Mouse (Mus musculus) lung, adult 2 months (tissue): Measurements from ENCODE around the gene Cib1. TPM values are rescaled to one million over a fixed set of nuclear protein-coding genes. Genes with fewer than 3 reads are reported as not detected.

ENCODE experiments used
- DNase-seq: peaks from one replicate; pipeline ENCODE4 v3.0.0; 2022
- H3K4me1 ChIP-seq: fragments of 200-500 bp; 2 replicates; pipeline ENCODE4 v1.6.1; 2011; ENCODE audit warnings: low read length; ENCODE audit not compliant: control insufficient read depth, insufficient read depth
- H3K4me3 ChIP-seq: fragments of 200-500 bp; replicated peaks from 2 replicates; pipeline ENCODE3; 2011; ENCODE audit warnings: low read depth, mild to moderate bottlenecking, control low read depth, low read length; ENCODE audit errors: extremely low read depth
- CTCF ChIP-seq: fragments of 200-500 bp; IDR thresholded peaks from 2 replicates; pipeline ENCODE4 v1.5.1; 2011; ENCODE audit warnings: mild to moderate bottlenecking, low read length, control low read depth; ENCODE audit not compliant: insufficient read depth
- POLR2A ChIP-seq: fragments of 200-500 bp; IDR thresholded peaks from 2 replicates; pipeline ENCODE4 v1.6.1; 2011; ENCODE audit warnings: low read depth, mild to moderate bottlenecking, control low read depth, low read length, borderline replicate concordance; ENCODE audit errors: extremely low read depth
- WGBS: fragments of 180-500 bp; shearing (Covaris S2); methylation state at CpG from one replicate; pipeline ENCODE4 v1.1.7; 2018; 5-methylcytosine and 5-hydroxymethylcytosine counted together
- polyA plus RNA-seq: library from polyadenylated mRNA; depleted of rRNA; stranded (reverse); fragments of >200 nt; gene quantifications from 2 replicates; pipeline ENCODE4 v1.2.3, GENCODE M21; 2012; rRNA removed

Gene Cib1
- 93.8 and 94.6 TPM in 2 replicates for polyA plus RNA-seq

DNA sequence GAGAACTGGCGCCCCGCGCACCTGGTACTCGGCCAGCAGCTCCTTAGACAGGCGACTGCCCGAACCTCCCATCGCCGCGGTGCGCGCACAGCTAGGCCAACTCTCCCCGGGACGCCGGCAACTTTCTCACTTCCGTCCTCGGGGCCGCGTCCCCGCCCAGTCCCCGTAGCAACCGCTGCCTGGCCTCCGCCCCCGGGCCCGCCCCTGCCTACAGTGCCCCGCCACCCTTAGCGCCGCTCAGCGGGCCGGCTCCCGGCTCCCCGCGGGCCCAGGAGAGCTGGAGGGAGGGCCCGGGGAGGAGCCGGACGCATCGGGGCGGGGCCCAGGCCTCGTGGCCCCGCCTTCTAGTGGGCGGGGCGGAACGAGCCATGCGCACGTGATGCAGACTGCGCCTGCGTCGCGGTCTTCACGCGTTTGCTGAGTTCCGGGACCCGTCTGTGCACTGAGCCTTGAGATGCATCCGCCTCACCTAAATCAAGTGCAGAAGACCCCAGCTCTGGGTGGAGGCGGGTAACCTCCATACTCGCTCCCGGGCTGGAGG, at the start of gene Cib1, which contains the start of gene Gdpgp1:
Gene Cib1, minus strand, starts transcription at position 325 of the 541 bp plus-strand sequence.
Gene Gdpgp1, plus strand, starts transcription at position 377 of the 541 bp plus-strand sequence.
- TF ChIP-seq POLR2A = peak; percentile 85; the same call in 1 of the 2 replicates
- TF ChIP-seq CTCF = no peak
- peak; percentile 97 for DNase-seq
- under 1% methylated on average over 56 of the region's 56 CpGs for WGBS

DNA sequence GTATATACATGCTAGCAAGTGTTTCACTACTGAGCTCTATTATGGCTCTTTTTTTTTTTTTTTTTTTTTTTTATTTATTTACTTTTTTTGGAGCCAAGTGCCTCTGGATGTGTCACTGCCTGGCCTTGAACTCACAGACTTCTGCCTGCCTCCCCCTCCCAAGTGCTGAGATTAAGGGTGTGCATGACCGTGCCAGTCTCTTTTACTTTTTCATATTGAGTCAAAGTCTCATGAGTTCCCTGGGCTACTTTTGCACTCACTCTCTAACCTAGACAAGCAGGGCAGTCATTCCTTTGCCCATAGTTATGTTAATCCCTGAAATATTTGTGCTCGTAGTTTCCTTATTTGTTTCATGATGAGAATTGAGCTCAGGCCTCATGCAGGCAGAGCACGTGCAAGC, 49.0 kb upstream of the Cib1 start:
- no peaks in the 10 kb centered on the region for H3K4me1 ChIP-seq
- no peak for DNase-seq
- TF ChIP-seq CTCF (no peak), POLR2A (no peak)
- WGBS = 91% methylated on average over 3 of the region's 3 CpGs
- no peak overlapping the region for H3K4me3 ChIP-seq

More for the DNA sequence above, at the start of gene Cib1, which contains the start of gene Gdpgp1:
- Histone ChIP-seq H3K4me3 (peak within 1 kb of the TSS; percentile 88), H3K4me1 (peaks cover 4% of the 10 kb centered on the region; the same call in 1 of the 2 replicates)

DNA sequence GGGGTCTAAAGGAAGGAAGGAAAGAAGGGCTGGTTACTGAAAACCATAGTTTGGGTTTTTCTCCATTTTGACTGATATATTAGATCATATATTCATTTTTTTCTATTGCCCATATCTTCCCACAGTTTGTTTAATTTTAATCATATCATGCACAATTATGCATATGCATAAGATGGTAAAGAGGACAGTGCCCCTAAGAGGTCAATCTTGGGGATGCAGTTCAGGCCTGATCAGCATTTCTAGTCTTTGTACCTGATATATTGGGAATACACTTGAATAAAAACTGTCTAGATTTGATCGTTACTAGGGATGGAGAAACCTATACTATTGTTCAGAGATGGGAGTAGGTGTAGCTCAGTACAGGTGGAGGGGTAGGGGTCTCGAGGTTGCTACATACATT, 48.4 kb upstream of the Cib1 start:
- no peaks in the 10 kb centered on the region for H3K4me1 ChIP-seq
- H3K4me3 ChIP-seq = no peak overlapping the region
- 92% methylated on average over 2 of the region's 2 CpGs for WGBS
- no peak for TF ChIP-seq POLR2A
- no peak for DNase-seq

DNA sequence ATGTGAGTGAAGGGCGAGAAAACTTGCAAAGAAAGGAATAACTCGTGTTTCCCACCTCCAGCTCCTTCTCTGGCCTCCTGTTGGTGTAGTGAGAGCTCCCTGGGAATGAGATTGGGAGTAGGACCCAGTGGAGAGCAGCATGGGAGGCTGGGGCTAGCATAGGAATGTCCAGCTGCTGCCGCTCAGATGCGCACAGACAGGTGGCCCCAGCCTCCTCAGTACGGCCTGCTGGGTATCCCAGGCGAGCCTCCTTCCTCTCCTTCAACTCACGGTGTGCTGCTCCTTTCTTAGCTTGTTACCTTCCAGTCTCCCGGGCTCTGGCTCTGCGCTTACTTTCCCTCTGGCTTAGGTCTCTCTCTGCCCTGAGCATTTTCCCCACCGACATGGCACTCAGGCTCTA, 47.4 kb upstream of the Cib1 start:
- no peak for DNase-seq
- TF ChIP-seq CTCF (no peak), POLR2A (no peak)
- Histone ChIP-seq H3K4me1 (no peaks in the 10 kb centered on the region), H3K4me3 (no peak overlapping the region)
- 82% methylated on average over 10 of the region's 10 CpGs for WGBS

DNA sequence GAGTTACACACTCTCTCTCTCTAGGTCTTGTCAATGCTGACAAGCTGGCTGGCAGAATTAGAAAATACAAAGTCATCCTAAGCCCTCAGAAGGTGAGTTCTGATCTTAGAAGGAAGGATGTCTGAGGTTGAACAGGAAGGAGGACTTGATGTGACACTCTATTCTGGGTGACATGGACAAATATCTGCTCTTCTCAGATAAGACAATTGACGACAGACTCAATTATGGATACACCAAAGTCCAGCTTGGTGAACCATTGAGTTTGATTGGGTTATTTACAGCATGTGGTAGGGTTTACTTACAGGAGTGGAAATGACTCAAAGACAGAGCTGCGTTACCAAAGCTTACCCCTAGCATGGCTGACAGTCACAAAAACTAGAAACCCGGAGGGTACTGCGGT, 43.8 kb upstream of the Cib1 start:
- no peak overlapping the region for H3K4me3 ChIP-seq
- H3K4me1 ChIP-seq = peaks cover 3% of the 10 kb centered on the region; the same call in 1 of the 2 replicates
- WGBS = 92% methylated on average over 4 of the region's 4 CpGs
- no peak for TF ChIP-seq CTCF
- TF ChIP-seq POLR2A = no peak
- no peak for DNase-seq

DNA sequence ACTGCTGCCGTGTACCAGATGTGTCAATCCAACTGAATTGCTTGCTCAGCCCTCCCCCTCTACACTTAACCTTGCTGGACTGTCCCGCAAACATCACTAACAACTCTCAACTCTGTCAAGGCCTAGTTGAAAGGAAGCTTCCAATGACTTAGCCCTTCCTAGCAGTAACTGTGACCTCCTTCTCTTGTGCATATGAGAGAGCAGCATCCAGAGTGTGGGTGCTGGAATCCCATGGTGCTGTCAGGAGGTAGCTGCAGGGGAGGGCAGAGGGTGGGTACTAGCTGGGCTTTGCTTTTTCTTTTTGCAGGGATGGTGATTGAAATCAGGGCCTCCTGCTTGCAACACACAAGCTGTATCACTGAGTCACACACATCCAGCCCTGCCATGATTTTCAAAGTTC, 40.8 kb upstream of the Cib1 start:
- 84% methylated on average over 2 of the region's 2 CpGs for WGBS
- no peak for TF ChIP-seq CTCF
- TF ChIP-seq POLR2A = no peak
- Histone ChIP-seq H3K4me1 (peaks cover 5% of the 10 kb centered on the region), H3K4me3 (no peak overlapping the region)
- no peak for DNase-seq

DNA sequence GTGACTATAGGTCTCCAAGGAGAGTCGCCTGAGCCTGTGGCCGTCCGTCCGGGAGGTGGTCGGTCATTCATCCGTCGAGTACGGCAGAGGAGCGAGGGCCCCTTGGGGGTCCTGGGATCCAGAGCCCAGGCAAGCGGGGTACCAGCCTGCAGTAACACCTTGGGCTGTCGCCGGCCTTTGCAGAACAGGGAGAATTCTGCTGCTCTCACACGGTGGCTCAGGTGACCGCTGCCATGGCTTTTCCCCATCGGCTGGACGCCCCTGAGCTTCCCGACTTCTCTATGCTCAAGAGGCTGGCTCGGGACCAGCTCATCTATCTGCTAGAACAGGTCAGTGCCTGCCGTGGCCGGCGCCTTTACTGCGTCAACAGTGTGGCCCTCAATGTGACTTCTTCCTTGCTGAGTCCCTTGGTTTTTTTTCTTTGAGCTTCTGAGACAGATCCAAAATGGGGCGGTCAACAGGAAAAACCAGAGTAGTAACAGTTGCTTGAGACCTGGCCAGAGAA, 37.2 kb upstream of the Cib1 start:
- peak overlapping the region; percentile 73 for H3K4me3 ChIP-seq
- WGBS = under 1% methylated on average over 23 of the region's 23 CpGs
- no peak for DNase-seq

DNA sequence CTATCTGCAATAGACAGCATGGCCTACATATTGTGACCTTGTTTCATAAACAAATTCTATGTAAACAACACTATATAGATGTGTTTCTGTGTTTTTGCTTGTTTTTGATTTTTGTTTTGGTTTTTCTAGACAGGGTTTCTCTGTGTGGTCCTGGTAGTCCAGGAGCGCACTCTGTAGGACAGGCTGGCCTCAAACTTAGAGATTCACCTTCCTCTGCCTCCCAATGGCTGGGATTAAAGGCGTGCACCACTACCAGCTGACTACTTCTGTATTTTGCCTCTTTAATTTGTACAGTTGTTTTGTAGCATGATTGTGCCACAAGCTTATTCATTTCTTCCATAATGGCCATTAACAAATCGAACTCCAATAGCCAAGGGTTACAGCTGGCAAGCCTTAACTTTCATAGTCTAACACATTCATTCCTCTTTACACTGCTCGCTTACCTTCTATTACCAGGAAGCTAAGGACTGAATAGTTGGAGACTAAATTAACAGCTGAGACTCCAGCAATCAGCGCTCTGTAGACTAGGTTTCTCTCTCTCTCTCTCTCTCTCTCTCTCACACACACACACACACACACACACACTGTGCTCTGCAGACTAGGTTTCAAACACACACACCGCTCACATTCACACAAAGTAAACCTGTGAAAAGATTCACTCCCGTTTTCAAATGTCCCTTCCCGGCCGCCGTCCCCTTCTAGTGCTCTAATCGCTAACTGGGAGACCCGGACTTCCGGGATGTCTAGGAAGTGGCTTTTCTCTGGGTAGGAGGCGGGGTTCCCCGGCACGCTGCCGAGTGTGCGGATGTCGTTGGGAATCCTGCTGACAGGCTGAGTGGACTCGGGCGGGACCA, 36.5 kb upstream of the Cib1 start, which contains the start of gene Vps33b:
Gene Vps33b, plus strand, starts transcription at position 753 of the 854 bp plus-strand sequence.
- TF ChIP-seq CTCF = no peak
- TF ChIP-seq POLR2A = peak; percentile 54; the same call in 1 of the 2 replicates
- WGBS = 5% methylated on average over 21 of the region's 21 CpGs
- H3K4me3 ChIP-seq = peak within 1 kb of the TSS; percentile 73

More for the DNA sequence above, 37.2 kb upstream of the Cib1 start:
- TF ChIP-seq CTCF (no peak), POLR2A (no peak)
- H3K4me1 ChIP-seq = peaks cover 5% of the 10 kb centered on the region

DNA sequence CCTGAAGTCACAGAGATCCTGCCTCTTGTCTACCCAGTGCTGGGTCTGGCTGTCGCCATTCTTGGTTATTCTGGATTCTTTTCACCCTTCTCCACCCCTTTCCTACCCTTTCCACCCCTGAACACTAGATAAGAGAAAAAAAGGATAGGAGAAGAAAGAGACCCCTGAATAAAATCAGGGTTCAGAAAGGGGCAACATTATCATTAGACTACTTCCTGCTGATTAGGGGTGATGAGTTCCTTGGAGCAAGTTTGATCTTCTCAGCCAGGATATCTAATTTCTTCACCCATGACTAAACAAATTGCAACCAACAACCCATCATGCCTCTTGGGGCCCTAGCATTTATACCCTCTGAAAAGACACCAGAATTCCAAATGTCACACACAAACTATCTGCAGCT, 35.2 kb upstream of the Cib1 start:
- Histone ChIP-seq H3K4me1 (peaks cover 3% of the 10 kb centered on the region), H3K4me3 (no peak overlapping the region)
- TF ChIP-seq POLR2A (no peak), CTCF (no peak)
- 81% methylated on average over 1 of the region's 1 CpGs for WGBS
- DNase-seq = no peak

More for the DNA sequence above, 36.5 kb upstream of the Cib1 start, which contains the start of gene Vps33b:
- peak; percentile 95 for DNase-seq
- peaks cover 5% of the 10 kb centered on the region for H3K4me1 ChIP-seq
